Mouse (Mus musculus) forebrain, postnatal 0 days (tissue): ENCODE results near the gene Gphn. TPM values are rescaled to one million over a fixed set of nuclear protein-coding genes. Genes with fewer than 3 reads are reported as not detected.

ENCODE experiments used
- ATAC-seq: fragments of 200-750 bp; cut with Nextera tagmentation; 2 replicates; pipeline ENCODE4 v1.8.0; 2017; ENCODE audit warnings: mild to moderate bottlenecking, moderate library complexity
- DNase-seq: peaks from one replicate; pipeline ENCODE4 v3.0.0-alpha.2; 2015
- H3K27ac ChIP-seq: fragments of 300-500 bp; sonication (generic); 2 replicates; pipeline ENCODE4 v1.5.1; 2014; ENCODE audit warnings: low read depth, mild to moderate bottlenecking, antibody characterized with exemption, low read length, moderate library complexity, mixed read lengths
- H3K27me3 ChIP-seq: fragments of 300-500 bp; sonication (generic); 2 replicates; pipeline ENCODE4 v1.6.1; 2014; ENCODE audit warnings: mild to moderate bottlenecking, low read length, mixed read lengths; ENCODE audit not compliant: insufficient read depth
- H3K36me3 ChIP-seq: fragments of 300-500 bp; sonication (generic); 2 replicates; pipeline ENCODE4 v1.6.1; 2014; ENCODE audit warnings: mild to moderate bottlenecking, moderate library complexity; ENCODE audit not compliant: insufficient read depth
- H3K4me1 ChIP-seq: fragments of 300-500 bp; sonication (generic); 2 replicates; pipeline ENCODE4 v1.6.1; 2014; ENCODE audit warnings: antibody characterized with exemption; ENCODE audit not compliant: insufficient read depth
- H3K4me2 ChIP-seq: fragments of 300-500 bp; sonication (generic); 2 replicates; pipeline ENCODE4 v1.6.1; 2014; ENCODE audit warnings: low read depth, mild to moderate bottlenecking, moderate library complexity
- H3K4me3 ChIP-seq: fragments of 300-500 bp; sonication (generic); 2 replicates; pipeline ENCODE4 v1.5.1; 2014; ENCODE audit warnings: low read depth, low read length, mixed read lengths
- H3K9ac ChIP-seq: fragments of 300-500 bp; sonication (generic); 2 replicates; pipeline ENCODE4 v1.6.1; 2014; ENCODE audit warnings: mild to moderate bottlenecking
- H3K9me3 ChIP-seq: fragments of 300-500 bp; sonication (generic); 2 replicates; pipeline ENCODE4 v1.6.1; 2016; ENCODE audit warnings: low read length
- CTCF ChIP-seq: sonication (generic); IDR thresholded peaks from 2 replicates; pipeline ENCODE4 v1.5.1; 2016; ENCODE audit warnings: antibody characterized with exemption, control low read depth, low read depth
- WGBS: fragments of 180-500 bp; shearing (Covaris S2); extraction: QIAGEN DNeasy Blood & Tissue Kit; methylation state at CpG from one replicate; pipeline ENCODE4 v1.1.7; 2014; 5-methylcytosine and 5-hydroxymethylcytosine counted together
- polyA plus RNA-seq: library from polyadenylated mRNA; unstranded; fragments of >200 nt; fragmentation: Nextera tagmentation; extraction: Ambion mirVana; gene quantifications from 2 replicates; pipeline ENCODE4 v1.2.1, GENCODE M21; 2015
- total RNA-seq: library from RNA; depleted of rRNA; stranded (reverse); fragments of >200 nt; gene quantifications from 2 replicates; pipeline ENCODE4 v1.2.3, GENCODE M21; 2014

The Gphn gene
- total and polyA plus RNA-seq, 2 experiments from 2014 or later: 45.2 to 69.5 TPM

DNA sequence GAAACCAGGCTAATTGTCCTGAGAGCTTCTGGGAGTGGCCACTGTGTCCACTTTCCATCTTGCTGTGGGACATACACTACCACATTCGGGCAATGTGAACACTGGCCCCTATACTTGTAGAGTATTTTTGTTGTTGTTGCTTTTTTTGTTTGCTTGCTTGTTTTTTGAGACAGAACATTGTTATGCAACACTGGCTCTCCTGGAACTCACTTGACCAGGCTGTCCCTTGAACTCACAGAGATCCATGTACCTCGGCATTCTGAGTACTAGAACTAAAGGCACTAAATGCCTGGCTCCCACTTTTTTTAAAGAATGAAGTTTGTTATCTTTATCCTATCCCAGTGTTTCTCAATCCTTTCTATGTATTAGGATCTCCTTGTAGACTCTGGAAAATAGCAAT lies 16.3 kb upstream of the Gphn start:
- Histone ChIP-seq H3K27ac (no peak overlapping the region), H3K4me3 (no peak overlapping the region), H3K9ac (no peak overlapping the region), H3K9me3 (no peaks in the 10 kb centered on the region), H3K27me3 (no peaks in the 10 kb centered on the region), H3K4me1 (no peaks in the 10 kb centered on the region), H3K36me3 (no peaks in the 10 kb centered on the region), H3K4me2 (no peak overlapping the region)
- WGBS: 90% methylated on average over 2 of the region's 2 CpGs
- no peak for TF ChIP-seq CTCF
- no peak for DNase-seq
- no peak for ATAC-seq

GRCm38 (mm10) chr12:78215490-78215889 lies 10.7 kb upstream of the Gphn start:
- H3K4me2 ChIP-seq: no peak overlapping the region
- H3K27me3 ChIP-seq: no peaks in the 10 kb centered on the region
- ATAC-seq: no peak
- no peaks in the 10 kb centered on the region for H3K9me3 ChIP-seq
- H3K4me3 ChIP-seq: no peak overlapping the region
- no peak overlapping the region for H3K27ac ChIP-seq
- no peaks in the 10 kb centered on the region for H3K4me1 ChIP-seq
- no peak for TF ChIP-seq CTCF
- H3K9ac ChIP-seq: no peak overlapping the region
- H3K36me3 ChIP-seq: no peaks in the 10 kb centered on the region
- DNase-seq: no peak
- WGBS: 75% methylated on average over 6 of the region's 6 CpGs

GRCm38 (mm10) chr12:78219191-78219825 lies 6.9 kb upstream of the Gphn start:
- no peak for DNase-seq
- H3K27me3 ChIP-seq: no peaks in the 10 kb centered on the region
- no peak overlapping the region for H3K27ac ChIP-seq
- no peaks in the 10 kb centered on the region for H3K9me3 ChIP-seq
- H3K36me3 ChIP-seq: no peaks in the 10 kb centered on the region
- H3K4me3 ChIP-seq: no peak overlapping the region
- 90% methylated on average over 4 of the region's 4 CpGs for WGBS
- ATAC-seq: no peak
- H3K4me1 ChIP-seq: no peaks in the 10 kb centered on the region
- no peak for TF ChIP-seq CTCF
- H3K9ac ChIP-seq: no peak overlapping the region
- no peak overlapping the region for H3K4me2 ChIP-seq

GRCm38 (mm10) chr12:78226519-78226875 lies 318 bp downstream of the Gphn start:
- ATAC-seq: peak; percentile 90
- Histone ChIP-seq H3K36me3 (no peaks in the 10 kb centered on the region), H3K9me3 (no peaks in the 10 kb centered on the region), H3K4me3 (peak overlapping the region; percentile 94), H3K27me3 (no peaks in the 10 kb centered on the region), H3K4me2 (peak overlapping the region; percentile 52), H3K27ac (peak overlapping the region; percentile 95), H3K4me1 (peaks cover 6% of the 10 kb centered on the region), H3K9ac (peak overlapping the region; percentile 93)
- peak; percentile 95 for DNase-seq
- no peak for TF ChIP-seq CTCF
- under 1% methylated on average over 45 of the region's 48 CpGs for WGBS

DNA sequence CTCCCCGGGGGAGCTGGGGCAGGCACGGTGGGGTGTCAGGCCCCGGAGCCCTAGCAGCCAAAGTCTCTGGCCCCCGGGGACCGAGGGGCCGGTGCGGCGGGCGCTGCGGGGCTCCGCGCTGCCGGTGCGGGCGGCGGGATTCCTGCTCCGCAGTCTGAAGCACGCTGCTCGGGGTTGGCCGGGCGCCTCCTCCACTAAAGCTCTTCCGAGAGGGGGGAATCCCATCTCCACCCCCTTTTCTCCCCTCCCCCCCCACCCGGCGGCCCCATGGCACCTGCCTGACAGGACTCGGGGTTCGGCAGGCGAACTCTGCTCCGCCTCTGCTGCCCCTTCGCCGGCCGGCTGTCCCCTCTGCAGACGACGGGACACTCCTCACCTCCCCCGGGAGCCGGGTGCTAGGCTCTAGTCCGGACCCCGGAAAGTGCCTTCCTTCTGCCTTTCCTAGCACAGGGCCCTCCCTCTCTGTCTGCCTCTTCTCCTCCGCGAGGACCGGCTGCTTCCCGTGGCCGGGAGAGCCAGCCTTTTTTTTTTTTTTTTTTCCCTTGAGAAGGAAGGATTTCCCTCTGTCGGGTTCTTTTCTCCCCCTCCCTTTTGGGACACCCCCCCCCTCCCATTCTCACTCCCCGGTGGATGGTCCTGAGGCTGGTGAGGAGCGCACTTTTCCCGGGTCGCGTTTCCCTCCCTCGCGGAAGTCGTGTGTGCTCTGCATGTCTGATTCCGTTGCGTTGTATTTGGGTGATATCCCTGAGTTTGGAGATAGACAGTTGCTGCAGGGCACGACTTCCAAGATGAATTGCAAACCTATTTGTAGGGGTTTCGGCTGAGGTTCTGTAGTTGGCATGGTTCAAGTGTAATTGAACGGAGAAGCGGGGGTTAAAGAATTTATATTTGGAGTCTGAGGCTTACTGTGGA lies 1.1 kb downstream of the Gphn start:
- H3K9me3 ChIP-seq: no peaks in the 10 kb centered on the region
- DNase-seq (peak; percentile 62), ATAC-seq (peak; percentile 9)
- H3K27me3 ChIP-seq: no peaks in the 10 kb centered on the region
- 5% methylated on average over 55 of the region's 57 CpGs for WGBS
- no peak for TF ChIP-seq CTCF
- no peaks in the 10 kb centered on the region for H3K36me3 ChIP-seq
- peak overlapping the region; percentile 93 for H3K9ac ChIP-seq
- H3K4me3 ChIP-seq: peak overlapping the region; percentile 94
- H3K27ac ChIP-seq: peak overlapping the region; percentile 95
- peak overlapping the region; percentile 52 for H3K4me2 ChIP-seq
- peaks cover 6% of the 10 kb centered on the region for H3K4me1 ChIP-seq

DNA sequence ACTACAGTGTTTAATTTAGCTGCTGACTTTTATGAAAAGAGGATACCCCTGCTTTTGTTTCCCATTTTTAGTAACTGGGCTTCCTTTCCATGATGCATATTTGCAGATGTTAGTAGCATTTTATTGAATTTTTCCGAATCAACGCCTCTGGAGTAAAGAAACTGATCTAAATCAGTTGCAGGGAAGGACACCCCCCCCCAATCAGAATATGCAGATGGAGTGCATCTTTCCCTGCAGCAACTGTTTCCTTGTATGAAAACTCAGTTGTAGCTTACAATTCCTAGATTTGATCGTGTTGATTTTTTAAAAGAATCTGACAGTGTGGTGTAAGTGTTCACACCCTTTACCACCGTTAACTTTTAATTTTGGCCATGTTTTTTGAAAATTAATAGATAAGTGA lies 2.0 kb downstream of the Gphn start:
- no peaks in the 10 kb centered on the region for H3K36me3 ChIP-seq
- TF ChIP-seq CTCF: no peak
- peak overlapping the region; percentile 93; the same call in 1 of the 2 replicates for H3K9ac ChIP-seq
- no peaks in the 10 kb centered on the region for H3K9me3 ChIP-seq
- H3K27me3 ChIP-seq: no peaks in the 10 kb centered on the region
- 31% methylated on average over 4 of the region's 4 CpGs for WGBS
- DNase-seq (no peak), ATAC-seq (no peak)
- H3K4me1 ChIP-seq: peaks cover 6% of the 10 kb centered on the region
- no peak overlapping the region for H3K27ac ChIP-seq
- H3K4me2 ChIP-seq: peak overlapping the region; percentile 52
- H3K4me3 ChIP-seq: peak overlapping the region; percentile 94

- no peak for ATAC-seq
- no peak for TF ChIP-seq CTCF
Measured at GRCm38 (mm10) chr12:78232560-78232959, 6.4 kb downstream of the Gphn start.

More at GRCm38 (mm10) chr12:78232560-78232959, 6.4 kb downstream of the Gphn start:
- no peak overlapping the region for H3K4me3 ChIP-seq
- H3K27me3 ChIP-seq: no peaks in the 10 kb centered on the region
- H3K4me2 ChIP-seq: no peak overlapping the region
- H3K9me3 ChIP-seq: no peaks in the 10 kb centered on the region
- no peak for DNase-seq
- no peak overlapping the region for H3K9ac ChIP-seq
- peaks cover 3% of the 10 kb centered on the region; the same call in 1 of the 2 replicates for H3K4me1 ChIP-seq
- H3K27ac ChIP-seq: no peak overlapping the region
- H3K36me3 ChIP-seq: no peaks in the 10 kb centered on the region
